Mouse (Mus musculus) ZHBTc4 (cell line): ENCODE data around the gene Tmem131l.

Experiments
- DNase-seq: peaks from one replicate; pipeline ENCODE4 v3.0.0-alpha.2; 2011; ENCODE audit warnings: low read depth, low spot score

Gene Tmem131l

DNA sequence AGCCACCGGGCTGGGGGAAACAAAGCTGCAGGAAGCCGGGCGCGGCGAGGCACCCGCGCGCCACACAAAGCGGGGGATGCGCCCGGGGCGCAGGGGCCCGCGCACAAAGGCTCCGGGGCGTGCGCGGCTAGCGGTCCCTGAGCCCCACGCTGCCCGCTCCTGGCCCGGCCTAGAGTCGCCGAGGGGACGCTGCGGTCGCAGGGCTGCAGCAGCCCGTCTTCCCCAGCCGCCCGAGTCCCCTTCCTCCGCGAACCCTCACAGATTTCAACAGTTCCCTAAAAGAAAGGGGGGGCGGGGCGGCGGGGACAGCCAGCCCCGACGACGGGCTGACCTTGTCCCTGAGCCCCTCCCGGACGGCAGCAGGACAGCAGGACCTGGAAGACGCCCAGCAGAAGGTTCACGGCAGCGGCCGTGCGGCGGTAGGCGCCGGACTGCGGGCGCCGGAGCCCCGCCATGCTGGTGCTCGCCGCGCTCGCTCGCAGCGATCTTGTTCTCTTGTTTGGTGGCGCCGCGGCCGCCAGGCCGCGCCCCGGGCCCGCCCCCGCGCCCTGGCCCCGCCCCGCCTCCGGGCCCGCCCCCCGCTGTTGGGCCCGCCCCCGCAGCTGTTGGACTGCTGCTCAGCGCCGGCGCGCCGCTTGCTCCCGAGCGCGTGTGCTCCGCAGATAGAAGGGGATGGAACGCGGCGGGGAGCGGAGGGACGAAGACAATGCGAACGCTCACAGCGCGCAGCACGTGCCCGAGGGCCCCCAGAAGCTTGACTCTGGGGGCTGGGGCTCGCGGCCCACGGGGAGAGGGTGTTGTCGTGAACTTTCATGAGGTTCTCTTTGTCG, at the start of gene Tmem131l:
Tmem131l (minus strand) TSS at position 530 of the 830 bp plus-strand sequence.
- peak; percentile 94 for DNase-seq

DNA sequence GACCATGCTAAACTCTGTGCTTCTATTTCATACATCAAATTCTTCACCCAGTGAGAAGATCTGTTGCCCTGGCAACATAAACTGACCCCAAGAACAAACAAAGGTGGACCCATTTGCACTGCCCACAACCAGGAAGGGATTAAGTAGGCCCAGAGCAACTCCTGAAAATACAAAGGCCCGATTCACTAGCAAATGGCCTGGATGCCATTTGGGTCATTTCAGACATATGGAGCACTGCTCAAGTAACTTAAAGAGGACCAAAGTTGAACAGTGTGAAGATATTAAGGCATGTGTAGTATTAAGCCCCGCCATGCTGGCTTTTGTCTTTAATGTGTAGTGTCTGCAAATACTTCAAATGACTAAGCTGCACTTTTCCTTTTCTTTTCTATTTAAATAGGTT, 46.9 kb upstream of the Tmem131l start:
- no peak for DNase-seq

DNA sequence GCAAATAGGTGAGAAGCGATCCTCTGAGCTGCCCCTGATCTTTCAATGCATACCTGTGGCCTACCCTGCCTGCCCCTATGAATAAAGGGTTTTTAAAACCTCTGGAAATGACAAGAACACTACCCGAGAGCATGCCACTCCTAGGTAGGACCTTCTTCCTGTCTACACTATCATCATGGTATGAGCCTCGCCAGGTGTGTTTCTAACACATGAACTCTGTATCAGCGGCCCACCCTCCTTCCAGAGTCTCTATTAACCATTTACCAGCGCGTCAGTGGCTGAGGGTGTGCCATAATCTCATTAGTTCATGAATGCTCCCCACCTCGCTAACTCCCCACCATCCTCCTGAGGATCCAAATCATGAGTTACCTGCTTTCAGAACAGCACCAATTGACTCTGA, 46.4 kb upstream of the Tmem131l start:
- DNase-seq, result no peak

DNA sequence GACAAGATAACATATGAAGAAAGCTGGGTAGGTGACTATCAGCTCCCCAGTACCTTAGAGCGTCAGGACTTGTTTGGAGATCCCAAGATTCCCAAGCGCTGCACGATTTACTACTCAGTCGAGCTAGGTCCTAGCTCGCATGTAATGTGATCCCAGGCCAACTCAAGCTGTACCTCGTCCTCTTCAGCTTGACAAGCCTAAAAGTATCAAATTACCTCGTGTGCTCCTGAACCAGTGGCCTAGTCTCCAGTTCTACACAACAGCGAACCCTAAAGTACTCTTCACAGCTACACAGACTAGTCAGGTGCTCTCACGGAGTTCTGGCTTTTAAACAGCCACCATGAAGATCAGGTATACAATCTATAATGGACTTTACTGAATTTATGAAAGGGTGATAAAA, 45.5 kb upstream of the Tmem131l start:
- no peak for DNase-seq

DNA sequence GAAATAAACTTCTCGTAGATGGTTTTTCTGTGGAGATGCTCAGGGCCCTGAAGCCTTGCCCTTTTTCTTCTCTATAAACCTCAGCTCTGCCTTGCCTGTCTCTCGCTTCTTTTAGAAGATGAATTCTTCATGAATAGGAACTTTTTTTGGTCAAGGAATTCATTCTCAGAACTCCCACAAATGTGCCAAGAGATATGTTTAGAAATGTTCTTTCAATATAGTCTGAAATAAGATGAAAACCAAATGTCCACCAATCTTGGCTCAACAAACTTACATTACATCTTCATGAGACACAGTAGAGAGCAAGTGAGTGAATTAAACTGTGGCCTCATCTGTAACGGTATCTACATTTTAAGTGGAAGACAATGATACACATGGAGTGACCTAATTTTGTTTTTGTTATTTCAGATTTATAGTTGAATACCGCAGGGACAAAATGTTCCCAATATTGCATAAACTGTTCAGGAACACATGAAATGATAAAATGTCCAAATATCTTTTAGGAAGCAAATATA, 41.3 kb upstream of the Tmem131l start:
- no peak for DNase-seq

DNA sequence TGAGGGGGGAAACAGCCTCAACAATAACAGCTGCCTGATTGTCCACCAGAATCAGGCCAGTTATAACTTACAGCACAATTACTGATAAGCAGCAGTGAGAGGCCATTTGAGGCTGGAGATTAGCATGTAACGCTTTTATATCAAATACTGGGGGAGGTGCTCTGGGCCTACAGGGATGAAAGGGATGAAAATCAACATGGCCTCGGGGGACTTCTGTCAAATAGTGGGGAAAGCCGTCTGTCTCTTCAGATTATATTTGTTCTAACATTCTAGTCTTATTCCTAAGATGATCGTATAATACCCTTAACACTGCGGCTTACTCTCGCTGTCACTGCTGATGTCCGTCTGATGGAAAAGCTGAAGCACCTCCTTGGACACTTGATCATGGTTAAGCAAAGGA, 40.1 kb upstream of the Tmem131l start:
- no peak for DNase-seq

DNA sequence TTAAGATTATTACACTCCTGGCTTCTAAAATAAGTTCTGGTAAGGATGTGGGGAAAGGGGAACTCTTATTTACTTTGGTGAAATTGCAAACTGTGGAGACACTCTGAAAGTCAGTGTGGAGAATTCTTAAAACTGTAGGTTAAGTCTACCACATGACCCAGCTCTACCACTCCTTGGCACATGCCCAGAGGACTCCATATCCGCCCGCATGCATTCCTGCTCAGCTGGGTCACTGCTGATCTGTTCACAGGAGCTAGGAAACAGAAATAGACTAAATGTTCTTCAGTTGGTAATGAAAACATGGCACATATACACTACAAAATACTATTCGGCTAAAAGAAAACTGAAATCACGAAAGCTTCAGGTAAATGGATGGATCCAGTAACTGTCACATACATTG, 37.5 kb upstream of the Tmem131l start:
- DNase-seq, result no peak

DNA sequence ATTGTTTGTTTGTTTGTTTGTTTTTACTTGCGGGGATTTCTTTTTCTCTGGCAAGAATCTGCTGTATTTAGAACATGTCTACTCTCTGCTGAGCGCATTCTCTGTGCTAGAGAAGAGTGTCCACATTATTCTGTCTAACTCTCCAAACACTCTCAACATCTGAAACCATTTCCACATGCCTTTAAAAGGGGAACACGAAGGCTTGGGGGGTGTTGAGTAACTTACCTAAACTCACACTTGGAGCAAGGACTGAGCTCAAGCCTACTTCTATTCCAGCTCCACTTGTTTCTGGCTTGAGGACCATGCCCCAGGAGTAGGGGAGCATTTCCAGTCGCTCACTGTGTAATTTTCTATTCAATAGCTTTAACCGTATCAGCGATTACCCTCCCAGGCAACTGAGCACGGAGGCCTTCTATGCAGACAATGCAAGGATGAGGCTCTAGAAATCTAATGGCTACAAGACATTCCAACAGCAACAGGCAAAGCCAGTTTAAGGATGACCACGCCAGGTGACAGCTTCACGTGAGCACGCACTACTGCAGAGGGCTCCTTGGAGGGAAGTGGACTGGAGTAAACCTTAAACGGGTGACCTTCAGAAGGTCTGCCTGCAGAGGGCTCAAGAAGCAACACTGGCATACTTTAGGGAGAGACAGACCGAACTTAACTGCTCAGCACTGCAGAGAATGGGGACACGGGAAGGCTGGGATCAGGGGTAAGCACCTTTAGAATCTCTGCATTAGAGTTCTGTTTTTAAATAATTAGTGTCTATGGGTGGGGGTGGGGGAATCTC, 36.8 kb upstream of the Tmem131l start:
- DNase-seq, result peak; percentile 15

DNA sequence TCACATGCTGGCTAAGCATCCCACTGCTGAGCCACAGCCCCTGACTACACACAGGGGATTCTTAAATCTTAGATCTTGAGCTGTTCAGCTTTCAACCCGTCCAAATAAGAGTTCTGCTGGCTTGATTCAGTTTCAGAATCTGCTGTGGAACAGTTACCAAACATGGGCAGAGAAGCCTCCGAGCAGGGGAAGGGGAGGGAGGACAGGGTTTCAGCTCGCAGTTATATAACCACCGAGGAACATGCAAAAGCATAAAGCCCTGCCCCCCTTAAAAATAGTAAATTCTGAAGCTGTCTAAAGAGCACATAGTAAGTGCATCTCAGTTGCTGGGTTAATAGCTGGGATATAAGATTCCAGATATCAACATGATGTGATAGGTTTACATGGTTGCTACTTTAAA, 35.5 kb upstream of the Tmem131l start:
- no peak for DNase-seq

DNA sequence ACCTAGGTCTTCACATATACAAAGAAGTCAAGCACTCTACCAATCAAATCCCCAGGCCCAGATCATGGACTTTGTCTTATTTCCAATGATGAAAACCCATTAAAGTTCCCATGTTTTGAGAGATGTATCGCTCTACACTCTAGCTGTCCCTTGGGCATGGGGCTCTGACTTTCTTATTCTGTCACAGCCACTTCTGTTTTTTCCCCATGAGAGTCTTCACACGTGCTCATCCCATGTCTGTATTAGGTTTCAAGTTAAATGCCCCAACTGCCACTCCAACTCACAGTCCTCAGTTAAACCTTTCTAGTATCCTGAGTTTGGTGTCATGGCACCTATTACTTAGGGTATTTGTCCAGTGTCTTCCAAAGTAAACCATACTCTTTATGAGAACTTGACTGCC, 34.8 kb upstream of the Tmem131l start:
- DNase-seq, result no peak

DNA sequence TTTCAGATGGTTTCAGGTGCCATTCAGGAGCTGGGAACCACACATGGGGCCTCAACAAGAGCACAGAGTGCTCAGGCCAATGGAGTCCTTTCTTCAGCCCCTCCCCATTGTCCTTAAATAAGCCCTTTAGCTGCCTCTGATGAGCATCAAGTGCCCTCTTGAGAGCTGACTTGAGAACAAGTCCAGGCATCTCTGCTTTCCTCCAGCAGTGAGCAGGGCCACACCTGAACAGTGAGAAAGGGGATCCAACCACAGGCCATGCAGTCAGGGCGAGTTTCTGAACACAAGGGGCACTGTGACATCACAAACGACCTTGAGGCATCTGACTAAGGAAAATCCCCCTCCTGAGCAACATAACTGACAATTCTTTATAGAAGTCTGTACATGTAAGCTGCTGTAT, 31.7 kb upstream of the Tmem131l start:
- peak; percentile 40 for DNase-seq

DNA sequence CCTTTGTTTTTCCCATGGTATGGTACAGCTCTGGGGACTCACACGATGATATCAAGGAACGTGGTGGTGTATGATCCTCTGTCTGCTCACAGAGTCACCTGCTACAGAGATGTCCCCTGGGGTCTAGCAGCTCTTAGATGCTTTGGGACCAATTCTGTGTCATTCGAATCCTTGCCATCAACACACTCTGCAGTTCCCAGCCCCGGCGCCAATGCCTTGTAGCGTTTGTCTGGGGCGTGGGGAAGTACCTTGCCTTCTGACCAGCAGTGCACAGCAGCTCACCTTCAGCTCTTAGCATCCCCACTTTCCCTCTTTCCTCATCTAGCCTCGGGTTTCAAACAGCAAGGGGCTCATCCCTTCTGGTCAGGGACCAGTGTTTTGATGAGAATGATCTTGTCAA, 30.8 kb upstream of the Tmem131l start:
- DNase-seq, result no peak

DNA sequence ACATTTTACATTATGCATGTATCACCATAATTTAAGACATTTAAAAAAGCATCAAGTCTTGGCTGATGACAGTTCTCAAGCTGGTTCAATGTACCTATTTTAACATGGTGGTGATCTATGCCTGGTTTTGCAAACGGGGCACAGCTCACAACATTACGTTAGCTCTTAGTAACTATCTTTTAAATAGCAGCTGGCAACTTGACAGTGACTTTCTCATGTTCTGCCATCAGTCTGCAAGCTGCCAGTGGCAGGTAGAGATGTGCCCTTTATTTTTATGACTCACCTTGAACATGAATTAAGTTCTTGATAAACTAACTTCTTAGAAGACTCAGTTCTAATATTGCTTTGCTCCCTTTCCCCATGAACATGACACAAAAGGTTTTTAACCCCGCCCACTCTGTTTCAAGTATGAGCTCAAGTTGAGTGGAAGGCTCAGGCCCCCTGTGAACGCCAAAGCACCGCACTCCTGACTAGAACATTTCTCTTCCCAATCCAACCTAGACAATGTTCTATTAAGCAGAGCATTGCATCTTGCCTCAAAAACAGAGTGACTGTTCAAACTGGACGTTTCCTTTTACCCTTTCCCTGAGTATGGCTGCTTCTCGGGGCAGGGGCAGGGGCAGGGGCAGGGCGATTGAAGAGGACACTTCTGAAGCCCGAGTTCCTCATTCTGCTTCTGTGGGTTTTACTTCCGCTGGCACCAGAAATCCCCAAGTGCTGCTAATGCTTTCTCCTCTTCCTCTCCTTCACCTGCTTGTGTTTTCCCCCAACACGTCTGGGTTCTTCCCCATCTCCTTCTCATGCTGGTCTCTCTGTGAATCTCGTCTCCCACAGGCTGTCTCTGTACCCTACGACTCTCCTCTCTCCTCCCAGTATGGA, 29.1 kb upstream of the Tmem131l start:
- DNase-seq, result no peak

DNA sequence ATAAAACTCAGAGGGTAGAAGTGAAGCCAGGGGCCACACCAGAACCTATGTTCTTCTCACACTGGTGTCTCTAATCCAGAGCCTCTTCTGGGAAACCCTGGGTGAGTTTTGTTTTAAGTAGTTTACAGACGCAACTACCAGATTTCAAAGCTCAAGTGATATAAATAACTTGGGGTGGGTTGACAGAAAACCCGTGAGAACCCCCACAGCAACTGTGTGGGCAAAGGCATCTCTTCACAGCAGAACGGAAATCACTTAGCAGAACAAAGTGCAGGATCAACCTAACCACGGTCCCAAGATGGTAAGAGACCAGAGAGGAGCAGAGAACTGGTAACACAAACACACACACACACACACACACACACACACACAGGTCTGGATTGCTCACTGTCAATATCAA, 25.9 kb upstream of the Tmem131l start:
- DNase-seq, result no peak

DNA sequence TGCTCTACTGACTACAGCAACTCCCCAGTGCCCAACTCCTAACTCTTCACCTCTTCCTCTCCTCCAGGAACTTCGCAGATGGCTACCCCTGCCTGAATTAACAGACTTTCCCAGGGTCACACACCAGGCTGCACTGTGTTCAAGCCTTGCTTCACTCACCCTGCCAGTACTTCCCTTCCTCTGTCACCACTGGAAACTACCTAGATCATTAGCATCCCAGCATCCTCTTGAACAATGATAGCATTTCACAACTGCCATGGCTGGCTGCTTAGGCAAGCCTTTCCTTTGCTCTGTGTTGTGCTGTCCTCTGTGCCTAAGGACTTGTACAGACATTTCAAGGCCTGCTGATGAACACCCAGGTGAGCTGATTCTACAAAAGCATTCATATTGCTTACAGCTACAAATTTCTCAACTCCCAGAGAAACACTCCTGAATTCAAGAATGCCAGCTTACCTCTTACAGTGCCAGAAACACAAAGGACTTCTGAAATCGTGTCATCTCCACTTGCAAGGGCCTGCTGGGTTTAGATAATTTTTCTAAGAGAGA, 23.5 kb upstream of the Tmem131l start:
- no peak for DNase-seq

DNA sequence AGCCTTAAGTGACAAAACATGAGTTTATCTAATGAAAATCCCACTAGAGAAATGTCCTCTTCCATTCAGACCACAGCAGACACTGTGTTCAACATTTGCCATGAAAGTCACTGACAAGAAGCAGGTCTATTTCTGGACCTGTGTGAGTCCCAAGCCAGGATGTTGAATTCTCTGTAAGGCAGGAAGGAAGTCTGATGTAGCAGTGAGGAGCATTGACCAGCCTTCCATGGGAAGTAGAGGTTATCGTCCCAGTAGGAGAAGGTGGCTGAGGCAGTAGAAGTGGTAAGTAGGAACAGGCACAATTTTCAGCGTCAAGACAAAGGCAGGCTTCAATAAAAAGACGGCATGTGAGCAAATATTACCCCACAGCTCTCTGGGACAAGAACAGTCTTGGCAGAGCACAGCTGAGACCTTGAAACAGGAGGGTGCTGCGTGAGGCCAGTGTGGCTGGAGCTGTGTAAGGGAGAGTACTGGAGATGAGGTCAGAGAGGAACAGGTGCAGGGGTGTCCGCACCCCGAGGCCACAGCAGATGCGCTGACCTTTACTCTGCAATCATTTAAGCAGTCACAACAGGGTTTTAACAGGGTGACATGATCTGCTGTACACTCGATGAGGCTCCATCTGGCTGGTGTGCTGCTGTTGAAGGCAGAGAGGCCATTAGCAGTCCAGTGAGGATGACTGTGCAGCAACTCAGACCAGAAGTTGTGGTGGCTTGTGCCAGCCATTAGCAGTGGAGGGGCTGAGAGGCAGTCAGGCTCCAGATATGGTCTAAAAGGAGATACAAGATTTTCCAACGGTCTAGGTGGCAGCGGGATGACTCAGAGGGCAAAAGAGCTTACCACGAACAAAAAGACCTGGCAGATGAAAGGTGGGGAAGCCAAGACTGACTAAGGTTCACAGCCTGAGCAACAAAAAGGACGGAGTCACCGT, 21.8 kb upstream of the Tmem131l start:
- DNase-seq, result no peak

DNA sequence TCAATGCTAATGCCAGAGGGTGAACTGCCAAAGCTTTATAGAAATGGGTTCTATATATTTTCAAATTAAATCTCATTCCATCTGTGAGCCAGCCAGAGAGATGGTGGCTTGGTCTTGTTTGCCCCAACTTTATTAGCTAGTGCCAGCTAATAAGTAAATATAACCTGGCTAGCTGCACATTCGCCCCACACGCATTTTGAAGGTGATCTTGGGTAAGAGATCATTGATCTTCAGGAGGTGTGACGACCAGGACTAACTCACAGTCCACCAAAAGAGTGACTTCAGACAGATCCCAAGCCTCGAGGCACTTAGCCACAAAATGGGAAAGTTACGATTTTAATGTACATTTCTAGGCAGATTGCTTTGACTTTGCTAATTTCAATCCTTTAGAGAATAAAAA, 21.0 kb upstream of the Tmem131l start:
- DNase-seq, result no peak

DNA sequence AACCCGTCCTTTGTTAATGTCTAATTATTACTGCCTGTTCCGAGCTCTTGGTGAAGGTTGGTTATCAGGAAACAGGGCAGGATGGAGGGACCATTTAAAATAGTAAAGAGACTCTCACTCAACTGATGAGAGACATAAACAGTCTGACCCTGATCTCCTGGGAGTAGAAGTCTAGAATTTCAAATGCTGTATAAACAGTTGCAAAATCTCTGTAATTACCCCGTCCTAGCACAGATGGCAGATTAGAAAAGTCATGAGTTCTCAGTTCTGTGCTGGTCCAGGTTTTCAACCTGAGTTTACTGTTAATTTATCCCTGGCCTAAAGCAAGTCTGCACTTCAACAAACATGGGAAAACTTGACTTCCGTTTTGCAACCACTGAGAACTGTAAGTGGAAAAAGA, 20.2 kb upstream of the Tmem131l start:
- DNase-seq, result no peak

DNA sequence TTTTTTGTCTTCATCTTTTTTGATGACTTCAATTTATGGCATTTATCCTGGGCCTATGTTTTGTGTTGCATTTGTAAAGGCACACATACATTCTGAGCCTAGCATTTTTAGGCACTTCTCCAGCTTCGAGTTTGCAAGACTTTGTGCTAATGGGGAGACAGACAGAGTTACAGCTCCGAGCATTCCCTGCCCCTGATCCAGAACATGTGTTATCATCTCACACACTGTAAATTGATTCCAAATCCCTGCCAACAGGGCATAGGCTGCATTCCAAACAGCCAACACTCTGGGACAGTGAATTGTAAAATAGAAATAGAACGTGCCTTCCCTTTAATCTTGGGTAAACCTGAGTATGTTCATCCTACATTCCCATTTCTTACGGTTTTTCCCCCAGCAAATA, 19.7 kb upstream of the Tmem131l start:
- DNase-seq, result no peak

DNA sequence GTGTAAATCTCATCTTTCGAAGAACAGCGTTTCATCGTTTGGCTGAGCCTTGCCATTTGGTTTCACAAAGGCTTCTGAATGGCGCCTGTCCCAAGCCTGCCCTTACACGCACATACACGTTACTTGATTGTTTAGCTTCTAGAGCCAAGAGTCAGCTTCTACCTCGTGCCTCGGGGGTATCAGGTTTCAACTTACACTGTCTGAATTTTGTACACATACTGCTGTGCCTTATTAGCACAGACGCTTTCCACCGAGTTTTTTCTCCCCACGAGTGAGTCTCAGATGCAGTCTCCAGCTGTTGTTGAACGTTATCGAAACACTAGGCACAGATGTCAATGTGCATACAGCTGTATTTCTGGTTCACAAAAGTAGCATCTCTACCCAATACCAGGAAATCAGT, 19.3 kb upstream of the Tmem131l start:
- no peak for DNase-seq
